Mouse (Mus musculus) heart, adult 2 months (tissue): Measurements from ENCODE around the gene Gpr19. TPM values are rescaled to one million over a fixed set of nuclear protein-coding genes. Genes with fewer than 3 reads are reported as not detected.

Source experiments
- DNase-seq, 2 experiments: peaks; one replicate each; pipeline ENCODE4 v3.0.0; 2021
- H3K27ac ChIP-seq: fragments of 200-600 bp; 2 replicates; pipeline ENCODE4 v1.8.1; 2022
- H3K27me3 ChIP-seq: fragments of 200-500 bp; 2 replicates; pipeline ENCODE4 v1.6.1; 2012; ENCODE audit warnings: mild to moderate bottlenecking, low read length, inconsistent platforms, mixed read lengths; ENCODE audit not compliant: control insufficient read depth, insufficient read depth
- H3K36me3 ChIP-seq: fragments of 200-500 bp; 2 replicates; pipeline ENCODE4 v1.6.1; 2012; ENCODE audit warnings: low read length, inconsistent platforms; ENCODE audit not compliant: control insufficient read depth, insufficient read depth
- H3K4me1 ChIP-seq: fragments of 200-500 bp; 2 replicates; pipeline ENCODE4 v1.6.1; 2011; ENCODE audit warnings: low read length; ENCODE audit not compliant: control insufficient read depth, insufficient read depth
- H3K4me3 ChIP-seq: fragments of 200-600 bp; 2 replicates; pipeline ENCODE4 v1.8.1; 2022
- H3K79me2 ChIP-seq: fragments of 200-500 bp; replicated peaks from 2 replicates; pipeline ENCODE4 v1.6.1; 2012; ENCODE audit warnings: mild to moderate bottlenecking, inconsistent platforms, low read length, moderate library complexity, mixed read lengths; ENCODE audit not compliant: control insufficient read depth, insufficient read depth
- H3K9ac ChIP-seq: fragments of 200-500 bp; 2 replicates; pipeline ENCODE4 v1.6.1; 2012; ENCODE audit warnings: low read depth, mild to moderate bottlenecking, control low read depth, inconsistent platforms, low read length, mixed read lengths
- CTCF ChIP-seq: fragments of 200-600 bp; IDR thresholded peaks from 2 replicates; pipeline ENCODE4 v1.8.1; 2022; ENCODE audit warnings: antibody characterized with exemption, mild to moderate bottlenecking, moderate library complexity
- EP300 ChIP-seq: fragments of 200-500 bp; IDR thresholded peaks from 2 replicates; pipeline ENCODE4 v1.6.1; 2011; ENCODE audit warnings: low read depth, low read length, control low read depth; ENCODE audit not compliant: insufficient read depth
- POLR2A ChIP-seq: fragments of 200-500 bp; IDR thresholded peaks from 2 replicates; pipeline ENCODE4 v1.6.1; 2011; ENCODE audit warnings: mild to moderate bottlenecking, low read depth, low read length, control low read depth; ENCODE audit not compliant: insufficient read depth
- WGBS: fragments of 180-500 bp; shearing (Covaris S2); methylation state at CpG from one replicate; pipeline ENCODE4 v1.1.7; 2018; 5-methylcytosine and 5-hydroxymethylcytosine counted together
- intact Hi-C: fragments of 180-260 bp; cut with DNase I; formaldehyde crosslinking; loops from one replicate; pipeline ENCODE4 v1.15.1; 2025
- polyA plus RNA-seq: library from polyadenylated mRNA; depleted of rRNA; stranded (reverse); fragments of >200 nt; gene quantifications from 2 replicates; pipeline ENCODE4 v1.2.3, GENCODE M21; 2012
- total RNA-seq, 2 experiments: library from RNA; stranded (reverse); gene quantifications; 2 replicates each; pipeline ENCODE4 v1.2.3; 2021

The Gpr19 gene
- total and polyA plus RNA-seq, 3 experiments: 3.2 to 6.1 (median 4.8) TPM

DNA sequence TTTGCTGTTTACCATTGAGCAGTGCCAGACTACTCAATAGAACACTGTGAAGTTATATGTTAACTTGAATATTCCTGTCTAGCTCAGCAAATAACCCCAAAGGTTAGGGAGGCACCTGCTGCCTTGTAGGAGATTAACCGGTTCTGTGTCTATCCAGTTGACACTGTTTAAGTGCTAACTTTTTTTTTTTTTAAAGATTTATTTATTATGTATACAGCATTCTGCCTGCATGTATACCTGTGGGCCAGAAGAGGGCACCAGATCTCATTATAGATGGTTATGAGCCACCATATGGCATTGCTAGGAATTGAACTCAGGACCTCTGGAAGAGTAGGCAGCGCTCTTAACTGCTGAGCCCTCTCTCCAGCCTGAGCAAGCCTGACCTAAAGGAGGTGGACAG lies 25.4 kb downstream of the Gpr19 start:
- Histone ChIP-seq H3K36me3 (no peaks in the 10 kb centered on the region), H3K27ac (no peak overlapping the region), H3K4me3 (no peak overlapping the region), H3K9ac (no peak overlapping the region), H3K4me1 (no peaks in the 10 kb centered on the region), H3K79me2 (no peaks in the 10 kb centered on the region), H3K27me3 (no peaks in the 10 kb centered on the region)
- no peak for DNase-seq
- intact Hi-C loops: loop anchor here (1.0 kb wide), 1 partner anchor 74 kb away; no protein-coding TSS in a partner anchor
- no peak for TF ChIP-seq POLR2A
- TF ChIP-seq CTCF: peak; percentile 72
- 90% methylated on average over 2 of the region's 2 CpGs for WGBS

DNA sequence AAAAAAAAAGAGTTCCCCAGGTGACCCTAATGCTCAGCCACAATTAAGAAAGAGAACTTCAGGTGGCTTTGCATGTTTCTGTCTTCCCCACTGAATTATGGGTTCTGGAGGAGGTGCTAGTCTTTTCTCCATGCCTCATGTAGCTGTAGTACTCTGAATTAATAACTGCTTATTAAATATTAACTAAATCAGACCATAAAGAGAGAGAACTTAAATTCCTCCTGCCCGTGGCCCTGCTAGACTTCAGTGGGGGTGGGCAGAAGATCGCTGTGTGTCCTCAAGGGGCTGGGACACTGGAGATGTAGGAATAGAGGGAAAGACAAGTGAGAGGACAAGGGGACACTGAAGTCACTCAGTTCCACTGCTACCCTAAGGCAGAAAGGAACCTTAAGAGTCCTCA lies 26.1 kb downstream of the Gpr19 start:
- H3K27me3 ChIP-seq: no peaks in the 10 kb centered on the region
- intact Hi-C loops: no loop called here
- no peaks in the 10 kb centered on the region for H3K4me1 ChIP-seq
- H3K27ac ChIP-seq: no peak overlapping the region
- TF ChIP-seq POLR2A (no peak), EP300 (no peak), CTCF (no peak)
- H3K9ac ChIP-seq: no peak overlapping the region
- WGBS: 97% methylated on average over 2 of the region's 2 CpGs
- no peaks in the 10 kb centered on the region for H3K36me3 ChIP-seq
- H3K79me2 ChIP-seq: no peaks in the 10 kb centered on the region
- H3K4me3 ChIP-seq: no peak overlapping the region
- no peak for DNase-seq

DNA sequence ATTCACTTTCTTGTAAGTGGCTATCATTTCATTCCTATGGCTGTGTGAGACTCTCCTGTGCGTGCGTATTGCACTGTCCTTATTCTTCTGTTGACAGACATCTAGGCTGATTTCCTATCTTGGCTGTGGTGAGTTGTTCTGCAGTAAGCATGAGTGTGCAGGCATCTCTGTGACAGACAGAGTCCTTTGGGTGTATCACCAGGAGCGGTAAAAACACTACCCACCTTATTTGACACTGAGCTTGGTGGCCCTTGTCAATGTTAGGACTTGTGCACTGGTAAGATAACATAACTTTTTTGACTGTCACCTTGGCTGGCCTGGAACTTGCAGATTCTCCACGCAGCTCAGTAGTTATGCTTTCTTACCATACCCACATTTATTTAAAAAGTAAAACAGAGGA lies 27.5 kb downstream of the Gpr19 start:
- intact Hi-C loops: no loop called here
- 91% methylated on average over 4 of the region's 4 CpGs for WGBS
- Histone ChIP-seq H3K27ac (no peak overlapping the region), H3K9ac (no peak overlapping the region), H3K27me3 (no peaks in the 10 kb centered on the region), H3K4me1 (no peaks in the 10 kb centered on the region), H3K4me3 (no peak overlapping the region), H3K36me3 (no peaks in the 10 kb centered on the region), H3K79me2 (no peaks in the 10 kb centered on the region)
- TF ChIP-seq CTCF: no peak
- no peak for TF ChIP-seq POLR2A
- TF ChIP-seq EP300: no peak
- DNase-seq: no peak

DNA sequence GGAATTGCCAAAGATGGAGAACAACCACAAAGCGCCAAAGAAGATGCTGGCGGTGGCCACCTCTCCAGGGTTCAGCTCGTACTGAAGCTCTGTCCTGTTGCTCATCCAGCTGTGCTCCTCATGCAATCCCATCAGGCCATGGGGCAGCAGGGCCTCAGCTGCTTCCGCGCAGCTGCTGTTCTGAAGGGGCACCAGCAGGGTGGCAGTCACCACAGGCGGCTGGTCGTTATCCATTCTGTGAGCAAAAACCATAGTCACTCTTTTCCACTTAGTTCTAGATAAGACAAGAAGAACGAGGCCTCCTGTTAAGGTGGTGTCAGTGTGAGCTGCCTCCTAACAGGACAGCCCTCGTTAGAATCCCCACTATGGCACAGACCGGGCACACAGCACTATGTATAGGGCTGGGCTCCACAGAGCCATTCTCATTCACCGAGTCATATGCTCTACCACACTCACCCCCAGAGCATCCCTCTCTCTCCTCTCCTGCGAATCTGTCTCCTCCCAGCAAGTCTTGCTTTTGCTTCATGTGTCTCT lies 28.1 kb downstream of the Gpr19 start:
- H3K27ac ChIP-seq: no peak overlapping the region
- no peak overlapping the region for H3K4me3 ChIP-seq
- H3K79me2 ChIP-seq: no peaks in the 10 kb centered on the region
- DNase-seq: no peak
- H3K36me3 ChIP-seq: no peaks in the 10 kb centered on the region
- 81% methylated on average over 12 of the region's 12 CpGs for WGBS
- intact Hi-C loops: no loop called here
- TF ChIP-seq POLR2A (no peak), CTCF (no peak), EP300 (no peak)
- no peak overlapping the region for H3K9ac ChIP-seq
- H3K27me3 ChIP-seq: no peaks in the 10 kb centered on the region
- H3K4me1 ChIP-seq: no peaks in the 10 kb centered on the region

DNA sequence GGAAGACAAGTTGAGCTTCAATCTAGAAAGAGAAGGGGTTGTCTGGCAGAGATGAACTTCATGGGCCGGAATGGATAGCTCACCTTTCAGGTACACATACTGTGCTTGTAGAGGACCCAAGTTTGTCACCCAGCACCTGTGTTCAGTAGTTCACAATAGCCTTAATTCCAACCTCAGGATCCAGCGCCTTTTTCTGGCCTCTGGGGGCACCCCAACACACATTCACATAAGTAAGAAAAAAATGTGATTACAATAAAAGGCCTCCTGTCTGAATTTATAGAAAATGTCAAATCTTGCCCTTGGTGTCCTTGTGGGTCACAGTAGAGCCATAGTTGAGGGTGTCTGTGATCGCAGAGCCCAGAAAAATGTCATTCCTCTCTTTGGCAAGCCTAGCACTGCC lies 31.1 kb downstream of the Gpr19 start:
- no peak for DNase-seq
- intact Hi-C loops: no loop called here
- WGBS: 89% methylated on average over 3 of the region's 3 CpGs
- Histone ChIP-seq H3K27ac (no peak overlapping the region), H3K4me3 (no peak overlapping the region), H3K36me3 (no peaks in the 10 kb centered on the region), H3K9ac (no peak overlapping the region), H3K4me1 (no peaks in the 10 kb centered on the region; the same call in 1 of the 2 replicates), H3K79me2 (no peaks in the 10 kb centered on the region), H3K27me3 (no peaks in the 10 kb centered on the region)
- no peak for TF ChIP-seq CTCF
- no peak for TF ChIP-seq EP300
- TF ChIP-seq POLR2A: no peak

DNA sequence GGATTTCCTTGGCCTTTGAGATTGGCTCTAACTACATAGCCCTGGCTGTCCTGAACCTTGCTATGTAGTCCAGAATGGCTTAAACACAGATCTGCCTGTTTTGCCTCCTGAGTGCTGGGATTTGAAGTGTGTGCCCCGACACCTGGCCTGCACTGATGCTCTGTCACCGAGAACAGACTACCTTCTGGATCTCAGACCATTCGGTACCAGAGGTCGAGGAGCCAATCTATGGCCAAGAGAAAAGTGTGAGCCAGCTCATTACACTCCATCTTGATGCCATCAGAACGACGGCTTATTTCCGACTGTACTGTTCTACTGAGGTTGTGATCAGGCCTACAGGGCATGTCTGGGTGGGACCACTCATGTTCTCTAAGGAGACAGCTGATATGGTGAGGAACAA lies 32.3 kb downstream of the Gpr19 start:
- no peak for DNase-seq
- no peak overlapping the region for H3K27ac ChIP-seq
- H3K4me3 ChIP-seq: no peak overlapping the region
- WGBS: 89% methylated on average over 7 of the region's 7 CpGs
- H3K9ac ChIP-seq: no peak overlapping the region
- H3K4me1 ChIP-seq: no peaks in the 10 kb centered on the region; the same call in 1 of the 2 replicates
- no peaks in the 10 kb centered on the region for H3K36me3 ChIP-seq
- intact Hi-C loops: no loop called here
- TF ChIP-seq EP300: no peak
- TF ChIP-seq POLR2A: no peak
- H3K27me3 ChIP-seq: no peaks in the 10 kb centered on the region
- no peaks in the 10 kb centered on the region for H3K79me2 ChIP-seq
